Mouse (Mus musculus): ENCODE data around the gene Prss8.
A peak's percentile ranks its signal among the peaks of the same experiment; 100 is the strongest.
"Not testable (repeated sequence)": the region's sequence is repeated elsewhere in the genome, so short reads cannot be mapped to it uniquely, and the experiment has no call there.

Gene Prss8

DNA sequence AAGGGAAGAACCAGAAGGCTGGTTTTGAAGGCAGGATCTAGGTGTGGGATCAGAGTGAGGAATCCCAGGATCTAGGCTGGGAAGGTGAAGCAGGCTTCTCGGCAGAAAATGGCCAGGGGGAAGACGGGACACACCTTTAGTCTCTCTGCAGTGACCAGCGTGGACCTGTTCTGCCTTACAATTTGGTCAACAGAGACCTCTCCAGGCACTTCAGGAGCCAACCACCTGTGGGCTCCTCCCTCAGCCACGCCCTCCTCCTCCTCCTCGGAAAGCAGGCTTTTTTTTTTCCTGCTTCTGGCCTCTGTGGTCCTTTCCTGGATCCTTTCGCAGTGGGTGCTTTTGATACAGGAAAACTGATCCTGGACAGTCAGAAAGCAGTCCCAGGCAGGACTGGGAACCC is at the start of gene Prss8:
Gene Prss8 (minus strand): TSS at position 182 of the 400 bp plus-strand sequence.
- DNase-seq (ENCODE audit: low spot score), result no peak

DNA sequence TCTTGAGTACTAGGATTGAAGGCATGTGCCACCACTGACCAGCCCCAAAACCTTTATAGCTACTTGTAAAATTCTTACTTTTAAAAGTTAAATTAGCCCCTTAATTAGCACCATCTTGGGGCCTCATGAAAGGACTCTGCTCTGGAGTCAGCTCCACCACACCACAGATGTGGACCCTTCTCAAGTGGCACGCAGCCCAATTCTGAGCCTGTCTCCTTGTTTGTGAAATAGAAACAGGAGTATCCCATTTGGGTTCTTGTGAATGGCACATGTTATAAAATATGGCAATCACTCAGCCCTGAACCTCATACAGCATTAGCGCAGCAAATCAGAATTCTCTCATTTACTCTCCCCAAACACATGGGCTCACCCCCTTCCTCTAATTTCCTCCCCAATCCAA is 49.0 kb upstream of the Prss8 start:
- DNase-seq (ENCODE audit: low spot score), result no peak

DNA sequence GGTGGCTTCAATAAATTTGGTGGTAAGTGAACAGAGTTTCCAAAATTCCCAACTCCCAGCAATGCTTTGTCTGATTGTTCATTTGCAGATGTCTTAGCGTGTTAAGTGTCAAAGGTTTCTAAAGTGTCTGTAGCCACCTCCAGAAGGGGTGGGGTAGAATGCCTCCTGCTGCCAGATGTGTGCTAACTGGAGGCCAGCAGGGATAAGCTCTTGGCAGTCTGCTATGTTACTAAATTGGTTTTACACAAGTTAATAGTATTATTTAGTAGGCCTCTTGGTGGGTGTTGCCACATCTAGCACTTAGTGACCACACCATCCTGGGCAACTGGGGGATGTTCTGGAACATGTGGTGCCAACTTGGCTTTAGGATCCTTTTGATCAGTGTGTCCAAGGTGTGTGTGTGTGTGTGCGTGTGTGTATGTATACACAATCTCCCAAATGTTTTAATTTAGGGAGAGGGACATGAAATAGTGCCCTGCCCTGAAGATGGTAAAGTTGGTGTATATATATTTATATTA is 44.6 kb upstream of the Prss8 start:
- DNase-seq (ENCODE audit: low spot score), result no peak

DNA sequence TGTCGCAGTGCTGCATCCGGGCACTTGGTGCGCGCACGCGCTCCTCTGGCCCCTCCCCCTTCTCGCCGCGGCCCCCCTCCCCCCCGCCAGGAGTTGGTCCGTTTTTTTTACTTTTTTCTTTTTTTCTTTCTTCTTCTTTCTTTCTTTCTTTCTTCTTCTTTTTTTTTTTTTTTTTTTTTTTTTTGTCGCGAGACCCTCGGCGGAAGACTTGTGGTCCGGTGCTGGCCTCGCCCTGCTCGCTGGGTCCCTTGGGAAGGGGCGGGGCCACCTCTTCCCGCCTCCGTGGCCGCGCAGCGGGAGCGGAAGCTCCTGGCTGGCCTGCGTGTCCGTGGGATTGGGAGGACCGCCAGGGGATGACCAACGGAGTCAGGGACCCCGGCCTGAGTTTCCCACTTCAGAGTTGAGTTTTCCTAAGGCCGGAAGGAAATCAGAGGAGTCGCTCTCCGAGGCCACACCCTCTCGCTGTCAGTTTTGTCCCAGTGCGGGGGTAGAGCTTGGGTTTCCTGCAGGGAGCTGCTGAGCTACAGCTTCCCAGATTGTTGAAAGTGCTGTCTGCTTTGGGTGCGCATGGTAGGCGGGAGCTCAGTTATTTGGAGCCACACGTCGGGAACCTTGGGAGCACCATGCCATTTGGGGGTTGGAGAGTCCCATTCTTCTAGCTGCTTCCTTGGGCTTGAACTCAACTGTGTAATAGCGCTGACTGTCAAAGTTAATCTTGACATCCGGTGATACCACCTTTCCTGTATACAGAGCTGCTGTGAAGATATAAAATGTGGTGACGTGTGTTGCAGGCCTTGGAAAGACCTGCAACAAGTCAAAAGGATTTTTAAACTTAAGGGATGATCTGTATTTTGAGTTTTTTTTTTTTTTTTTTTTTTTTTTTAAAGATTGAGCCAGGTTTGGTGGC is 38.3 kb upstream of the Prss8 start:
- DNase-seq (ENCODE audit: low spot score), result peak; percentile 57

DNA sequence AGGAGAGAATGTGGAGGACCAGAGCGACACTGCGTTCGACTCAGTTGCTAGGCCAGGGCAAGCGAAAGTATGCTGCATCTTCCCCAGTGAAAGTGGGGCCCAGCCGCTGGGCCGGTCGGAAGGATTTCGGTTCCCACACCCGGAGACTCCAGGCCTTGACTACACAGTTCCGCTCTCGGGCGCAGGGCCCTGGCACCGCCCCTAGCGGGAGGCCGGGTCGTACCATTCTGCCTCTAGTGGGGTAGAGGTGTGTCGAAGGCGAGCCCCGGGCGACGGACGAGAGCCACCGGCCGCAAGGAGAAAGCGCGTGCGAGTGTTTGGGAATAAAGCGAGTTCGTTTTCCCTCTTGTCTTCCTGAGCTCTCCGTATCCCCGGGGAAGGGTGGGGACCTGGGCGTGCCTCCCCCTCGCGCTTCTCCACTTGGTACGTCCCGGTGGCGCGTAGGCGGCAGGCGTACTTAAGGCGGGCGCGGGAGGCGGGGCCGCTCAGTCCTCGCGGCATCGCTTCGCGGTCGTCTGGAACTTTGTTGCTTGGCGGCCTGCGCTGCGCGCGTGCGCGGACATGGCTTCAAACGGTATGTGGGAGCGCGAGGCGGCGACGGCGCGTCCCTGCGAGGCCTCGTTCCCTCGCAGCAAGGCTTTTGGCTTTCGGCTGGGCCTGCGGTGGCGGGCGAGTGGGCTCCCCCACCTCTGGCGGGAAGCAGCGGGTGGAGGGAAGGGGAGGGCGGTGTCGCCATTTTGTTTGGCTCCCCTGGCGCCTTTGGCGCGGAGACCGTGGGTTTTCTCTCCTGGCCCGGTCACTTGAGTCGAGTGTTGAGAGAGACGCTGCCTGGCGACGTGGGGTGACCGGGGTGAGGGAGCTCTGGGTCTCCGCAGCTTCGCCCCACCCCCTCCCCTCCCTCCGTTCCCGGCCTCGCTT is 37.4 kb upstream of the Prss8 start, which contains the start of gene Fus:
Gene Fus (plus strand): TSS at position 454 of the 918 bp plus-strand sequence.
- DNase-seq (ENCODE audit: low spot score), result peak; percentile 94

DNA sequence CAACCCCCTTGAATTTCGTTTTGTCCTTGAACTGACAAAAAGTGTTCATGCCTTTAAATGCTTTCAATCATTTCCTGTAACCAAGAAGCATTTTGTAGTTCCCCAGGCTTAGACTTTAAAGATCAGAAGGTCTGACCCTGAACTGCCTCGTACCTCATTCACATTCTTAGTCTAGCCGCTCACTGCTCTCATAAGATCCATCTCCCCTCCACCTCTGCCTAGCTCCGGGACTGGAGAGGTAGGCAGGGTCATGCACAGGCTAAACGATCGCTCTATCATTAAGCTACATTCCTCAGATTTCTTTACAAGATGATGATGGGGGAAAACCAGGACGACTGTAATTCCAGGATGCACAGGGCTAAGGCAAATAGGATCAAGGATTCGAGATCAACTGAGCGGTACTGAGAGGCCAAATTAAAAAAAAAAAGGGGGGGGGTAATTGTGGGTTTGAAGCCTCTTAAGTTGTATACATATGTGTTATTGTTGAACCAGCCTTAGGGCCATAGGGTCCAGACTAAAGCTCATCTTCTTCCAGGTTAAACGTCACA is 36.5 kb upstream of the Prss8 start:
- DNase-seq (ENCODE audit: low spot score), result no peak

DNA sequence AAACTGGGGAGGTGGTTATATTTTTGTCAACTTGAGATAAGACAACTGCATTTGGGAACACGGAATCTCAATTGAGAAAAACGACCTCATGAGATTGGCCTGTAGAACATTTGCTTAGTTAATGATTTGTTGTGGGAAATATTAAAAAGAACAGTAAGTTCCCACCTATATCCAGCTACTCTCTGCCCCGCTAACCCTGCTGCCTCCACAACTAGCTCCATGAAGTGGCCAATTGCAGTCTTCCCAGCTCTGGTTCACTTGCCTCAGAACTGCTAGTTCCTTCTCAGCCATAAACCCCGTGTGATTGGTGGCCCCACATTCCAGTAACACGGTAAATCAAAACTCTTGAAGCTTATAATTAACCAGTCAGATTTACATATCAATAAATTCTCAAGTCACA is 29.5 kb upstream of the Prss8 start:
- no peak for DNase-seq (ENCODE audit: low spot score)

DNA sequence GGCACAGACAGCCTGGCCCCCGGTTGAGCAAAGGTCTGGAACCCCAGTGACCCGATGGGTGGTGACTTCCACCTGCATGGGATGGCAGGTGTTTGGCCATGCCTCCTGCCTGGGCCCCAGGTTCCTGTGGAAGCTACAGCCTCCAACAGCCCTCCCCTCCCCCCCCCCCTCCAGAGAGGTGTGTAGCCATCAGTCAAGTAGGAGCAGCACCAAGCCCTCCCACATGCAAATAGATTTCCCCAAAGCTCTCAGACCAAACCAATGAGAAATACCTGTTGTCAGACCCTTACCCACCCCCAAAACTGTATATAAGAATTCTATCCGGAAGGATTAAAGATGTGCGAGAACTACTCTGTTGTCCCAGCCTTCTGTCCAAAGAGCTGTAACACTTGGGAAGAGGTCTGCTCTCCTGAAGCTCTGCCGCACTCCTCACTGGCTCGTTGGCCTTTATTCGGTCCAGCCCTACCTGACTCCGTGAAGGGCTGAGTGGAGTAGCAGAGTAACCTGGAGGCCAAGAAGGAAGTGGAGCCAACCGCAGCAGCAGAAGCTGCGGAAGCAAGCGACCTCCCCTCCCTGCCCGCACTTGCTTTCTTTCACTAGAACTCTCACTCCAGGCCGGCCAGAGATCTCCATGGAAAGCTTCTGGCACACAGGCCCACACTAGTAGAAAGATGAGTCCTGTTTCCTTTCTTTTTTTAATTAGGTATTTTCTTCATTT is 23.1 kb upstream of the Prss8 start:
- DNase-seq (ENCODE audit: low spot score), result peak; percentile 31

DNA sequence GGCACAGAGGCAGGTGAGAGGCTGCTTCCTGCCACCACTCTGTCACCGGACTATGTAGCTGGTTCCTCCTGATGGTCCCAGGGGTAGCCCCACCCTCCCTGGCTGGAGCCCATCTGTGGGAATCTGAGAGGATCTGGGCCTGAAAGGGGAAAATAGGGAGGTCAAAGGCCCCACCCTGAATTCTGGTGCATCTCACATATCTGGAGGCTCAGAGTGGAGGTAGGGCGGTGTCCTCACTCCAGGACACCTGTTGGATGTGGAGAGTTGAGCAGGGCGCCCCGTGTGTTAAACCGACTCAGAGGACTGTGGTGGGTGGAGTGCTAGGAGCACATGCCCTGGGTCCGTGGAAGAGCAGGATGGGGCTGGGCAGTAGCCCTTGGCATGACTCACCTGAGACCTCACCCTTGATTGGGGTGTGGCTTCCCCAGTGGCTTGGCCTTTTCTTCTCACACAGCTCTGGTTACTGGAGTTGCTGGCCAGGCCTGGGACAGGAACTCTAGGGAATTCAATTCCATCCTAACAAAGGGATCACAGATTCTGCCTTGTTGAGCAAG is 16.6 kb upstream of the Prss8 start, which contains the start of gene Prss36:
Gene Prss36 (minus strand): TSS at position 256 of the 554 bp plus-strand sequence.
- no peak for DNase-seq (ENCODE audit: low spot score)

DNA sequence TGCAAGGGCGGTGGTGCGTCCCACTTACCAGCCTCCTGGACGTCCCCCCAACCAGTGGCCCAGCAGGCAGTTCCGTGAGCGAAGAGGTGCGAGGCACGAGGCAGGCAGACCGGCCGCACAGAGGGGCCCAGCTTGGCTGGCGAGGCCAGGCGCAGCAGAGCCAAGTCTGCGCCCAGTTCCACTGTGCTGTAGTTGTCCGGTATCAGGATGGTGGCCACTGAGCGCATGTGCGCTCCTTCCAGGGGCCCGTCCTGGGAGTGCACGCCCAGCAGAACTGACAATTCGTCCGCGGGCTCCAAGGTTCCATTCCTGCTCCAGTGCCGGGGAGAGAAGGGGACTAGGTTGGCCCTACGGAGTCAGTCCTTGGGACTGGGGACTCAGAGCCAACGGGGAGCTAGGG is 14.7 kb upstream of the Prss8 start:
- no peak for DNase-seq (ENCODE audit: low spot score)

DNA sequence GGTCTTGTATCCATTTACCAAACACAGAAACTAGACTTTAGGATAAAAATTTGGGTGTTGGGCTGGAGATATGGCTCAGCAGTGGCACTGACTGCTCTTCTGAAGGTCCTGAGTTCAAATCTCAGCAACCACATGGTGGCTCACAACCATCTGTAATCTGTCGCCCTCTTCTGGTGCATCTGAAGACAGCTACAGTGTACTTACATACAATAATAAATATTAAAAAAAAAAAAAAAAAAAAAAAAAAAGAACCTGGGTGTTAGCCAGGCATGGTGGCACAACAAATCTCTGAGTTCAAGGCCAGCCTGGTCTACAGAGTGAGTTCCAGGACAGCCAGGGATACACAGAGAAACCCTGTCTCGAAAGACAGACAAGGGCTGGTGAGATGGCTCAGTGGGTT is 12.2 kb upstream of the Prss8 start:
- DNase-seq (ENCODE audit: low spot score), result not testable (repeated sequence)

DNA sequence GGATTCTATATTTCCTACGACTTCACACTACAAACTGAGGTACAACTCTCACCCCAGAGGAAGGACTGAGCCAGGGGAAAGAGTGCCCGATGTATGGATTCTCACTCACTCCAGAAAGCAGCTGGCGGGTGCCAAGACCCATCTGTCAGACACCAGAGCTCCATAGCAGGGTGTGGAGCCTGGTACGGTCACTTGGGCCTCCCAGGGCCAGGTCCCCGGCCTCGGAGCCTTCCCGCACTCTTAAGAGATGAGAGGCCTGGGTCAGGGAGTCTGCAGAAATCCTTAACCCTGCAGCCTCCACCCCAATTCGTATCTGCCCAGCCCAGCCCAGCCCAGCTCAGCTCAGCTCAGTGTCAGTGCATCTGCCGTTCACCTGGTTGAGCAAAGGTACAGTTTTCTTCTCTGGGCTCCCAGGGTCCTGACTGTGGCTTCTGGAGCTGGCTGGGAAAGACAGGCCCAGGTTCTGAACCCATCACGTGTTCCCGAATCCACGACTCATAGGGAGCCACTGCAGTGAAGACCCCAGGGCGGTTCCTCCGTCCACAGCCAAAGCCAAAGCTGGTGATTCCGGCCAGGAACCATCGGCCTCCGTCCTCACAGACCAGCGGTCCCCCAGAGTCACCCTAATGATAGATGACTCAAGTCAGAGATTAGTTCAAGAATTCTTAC is 6.4 kb upstream of the Prss8 start:
- DNase-seq (ENCODE audit: low spot score), result no peak

DNA sequence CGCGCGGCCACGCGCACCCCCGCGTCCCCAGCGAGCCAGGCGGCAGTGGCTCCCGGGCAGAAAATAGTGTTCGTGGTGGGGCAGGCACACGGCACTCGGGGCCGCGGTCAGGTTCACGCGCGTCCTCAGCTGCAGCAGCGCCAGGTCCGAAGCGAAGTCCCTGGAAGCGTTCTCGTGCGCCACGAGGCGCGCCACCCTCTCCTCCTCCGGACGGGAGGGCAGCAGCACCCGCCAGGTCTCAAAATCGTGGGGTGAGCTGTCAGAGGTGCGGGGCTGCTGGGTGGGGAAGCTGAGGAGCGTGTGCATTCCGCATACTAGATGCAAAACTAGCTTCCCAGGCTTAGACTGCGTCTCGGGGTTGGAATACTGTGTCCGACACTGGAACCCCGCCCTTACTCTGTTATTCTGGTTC is 5.8 kb upstream of the Prss8 start:
- DNase-seq (ENCODE audit: low spot score), result no peak

DNA sequence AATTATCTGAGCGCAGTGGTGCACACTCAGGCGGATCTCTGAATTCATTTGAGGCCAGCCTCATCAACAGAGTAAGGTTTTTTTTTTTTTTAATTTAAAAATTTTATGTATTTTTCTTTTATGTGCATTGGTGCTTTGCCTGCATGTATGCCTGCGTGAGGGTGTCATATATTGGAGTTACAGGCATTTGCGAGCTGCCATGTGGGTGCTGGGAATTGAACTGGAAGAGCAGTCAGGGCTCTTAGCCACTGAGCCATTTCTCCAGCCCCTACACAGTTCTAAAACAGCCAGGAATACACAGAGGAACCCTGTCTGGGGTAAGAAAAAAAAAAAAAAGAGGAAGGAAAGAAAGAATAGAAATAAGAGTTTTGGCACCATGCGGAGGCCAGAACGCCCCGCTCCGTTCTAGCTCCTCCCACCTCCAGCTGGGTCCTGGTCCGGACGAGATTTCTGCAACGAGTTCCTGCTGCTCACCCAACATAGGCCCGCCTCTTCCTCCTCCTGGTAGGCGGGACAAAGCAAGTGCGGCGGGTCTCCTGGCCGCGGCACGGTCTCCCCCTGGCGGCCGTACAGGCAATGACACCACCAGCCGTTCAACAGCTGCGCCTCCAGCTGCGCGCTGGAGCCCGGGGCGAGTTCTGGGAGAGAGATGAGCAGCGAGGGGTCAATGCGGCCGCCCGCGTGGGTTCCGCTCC is 5.3 kb upstream of the Prss8 start:
- DNase-seq (ENCODE audit: low spot score), result peak; percentile 95

DNA sequence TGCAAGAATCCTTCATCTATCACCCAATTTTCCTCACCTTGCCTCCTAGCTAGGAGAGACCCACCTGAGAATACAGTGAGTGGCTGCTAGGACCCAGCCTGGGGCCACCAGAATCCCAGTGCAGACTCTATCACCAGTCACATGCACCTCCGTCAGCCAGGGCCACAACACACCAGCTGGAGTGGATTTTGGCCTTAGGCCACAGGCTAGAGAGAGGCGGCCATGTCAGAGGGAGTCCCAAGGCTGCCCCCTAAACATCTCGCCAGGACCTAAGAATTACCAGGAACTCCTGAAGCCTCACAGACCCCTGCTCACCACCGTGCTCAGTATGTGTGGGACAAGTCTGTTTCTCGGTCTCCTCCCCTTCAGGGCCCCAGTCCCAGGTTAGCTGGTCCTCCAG is 4.2 kb upstream of the Prss8 start:
- DNase-seq (ENCODE audit: low spot score), result no peak

DNA sequence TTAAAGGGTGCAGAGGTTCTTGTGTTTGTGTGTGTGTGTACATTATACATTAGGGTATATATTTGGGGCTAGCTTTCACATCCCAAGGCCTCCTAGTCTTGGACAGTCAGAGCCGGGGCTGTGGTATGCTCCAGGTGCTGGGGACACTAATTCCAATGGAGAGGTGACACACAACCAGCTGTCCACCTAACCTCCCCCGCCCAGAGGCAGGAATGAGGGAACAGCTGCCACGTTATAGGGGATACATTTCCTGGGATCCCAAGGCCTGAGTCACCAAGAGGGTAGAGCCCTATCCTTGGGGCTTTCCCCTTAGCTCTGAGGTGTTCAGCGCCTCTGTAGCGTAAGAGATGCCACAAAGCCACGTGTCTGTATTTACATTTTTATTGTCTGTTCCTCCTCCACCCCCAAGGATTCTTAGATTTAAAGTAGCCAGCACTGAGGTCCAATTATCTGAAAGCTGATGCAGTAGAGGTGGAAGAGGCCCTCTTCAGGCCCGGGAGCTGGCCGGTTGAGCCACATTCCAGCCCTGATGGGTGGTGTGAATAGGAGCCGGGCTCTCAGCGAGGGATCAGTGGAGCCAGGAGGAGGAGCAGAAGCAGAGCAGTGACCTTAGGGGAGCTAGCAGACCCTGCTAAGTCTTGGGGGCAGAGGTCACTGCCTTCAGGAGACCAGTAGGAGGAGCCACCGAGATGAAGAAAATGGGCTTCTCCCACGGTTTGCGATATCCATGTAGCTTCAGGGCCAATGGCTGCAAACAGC is 2.5 kb upstream of the Prss8 start:
- no peak for DNase-seq (ENCODE audit: low spot score)

DNA sequence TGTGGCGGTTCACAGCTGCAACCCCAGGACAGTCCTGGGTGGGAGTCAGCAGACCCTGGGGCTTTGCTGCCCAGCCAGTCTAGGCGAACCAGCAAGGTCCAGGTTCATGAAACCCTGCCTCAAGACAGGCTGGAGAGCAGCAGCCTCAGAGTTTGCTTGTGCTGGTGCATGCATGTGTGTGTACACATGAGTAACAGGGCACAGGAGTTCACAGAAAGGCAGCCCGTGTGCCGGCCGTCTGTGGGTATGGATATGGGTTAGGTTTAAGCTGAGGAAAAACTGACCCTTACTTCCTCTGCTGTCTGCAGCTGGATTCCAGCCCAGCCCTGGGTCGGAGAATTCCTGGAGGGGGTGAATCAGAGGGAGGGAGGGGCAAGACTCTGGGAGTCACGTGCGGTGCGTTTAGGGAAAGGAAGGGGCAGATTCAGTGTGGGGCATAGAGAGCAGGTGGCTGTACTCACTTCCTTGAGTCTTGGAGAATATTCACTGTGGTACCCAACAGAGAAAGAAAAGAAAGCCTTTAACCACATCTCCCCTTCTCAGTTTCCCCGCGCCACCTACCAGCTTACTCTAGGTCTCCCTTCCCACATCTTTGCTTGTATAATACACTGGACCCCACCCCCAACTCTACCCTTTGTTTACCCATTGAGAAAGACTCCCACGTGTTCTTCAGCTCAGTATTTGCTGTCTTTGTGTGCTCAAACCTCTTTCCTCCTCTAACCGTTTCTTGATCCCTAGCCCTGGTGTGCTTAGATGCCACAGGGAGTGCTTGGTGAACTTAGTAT is 1.6 kb upstream of the Prss8 start:
- no peak for DNase-seq (ENCODE audit: low spot score)

DNA sequence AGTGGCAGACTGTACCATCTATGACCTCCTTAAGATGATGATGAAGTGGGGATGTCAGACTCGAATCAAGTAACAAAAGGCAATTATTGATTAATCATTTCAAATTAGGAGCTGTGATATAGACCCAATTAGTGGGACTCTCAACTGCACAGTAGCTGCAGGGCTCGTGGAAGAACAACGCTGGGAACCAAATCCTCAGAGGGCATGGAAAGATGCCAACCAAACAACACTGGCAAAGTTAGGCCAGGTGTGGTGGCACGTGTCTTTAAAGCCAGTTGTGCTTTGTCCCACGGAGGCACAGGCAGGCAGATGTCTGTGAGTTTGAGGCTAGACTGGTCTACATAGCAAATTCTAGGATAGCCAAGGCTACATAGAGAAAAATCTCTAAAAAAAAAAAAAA is 732 bp upstream of the Prss8 start:
- no peak for DNase-seq (ENCODE audit: low spot score)
